Mouse (Mus musculus): ENCODE data around the gene Hif3a.

Hif3a gene

DNA sequence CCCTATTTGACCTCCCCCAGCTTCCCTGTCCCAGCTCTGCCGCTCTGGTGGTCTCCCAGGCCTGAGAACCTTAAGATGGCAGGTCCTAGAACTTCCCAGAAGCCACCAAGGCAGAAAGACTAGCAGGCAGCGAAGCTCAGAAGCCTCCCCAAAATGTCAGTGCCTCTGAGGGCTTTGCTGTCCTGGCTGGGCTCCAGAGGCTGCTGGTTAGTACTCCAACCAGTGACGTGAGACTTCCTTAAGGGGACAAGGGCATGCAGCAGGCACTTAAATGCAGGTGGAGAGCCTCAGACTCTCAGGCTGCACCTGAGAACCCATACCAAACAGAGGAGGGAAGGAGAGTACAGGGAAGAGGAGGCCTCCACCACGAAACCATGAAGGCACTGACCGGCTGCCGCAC, 38.1 kb downstream of the Hif3a start:
- no peak for DNase-seq

DNA sequence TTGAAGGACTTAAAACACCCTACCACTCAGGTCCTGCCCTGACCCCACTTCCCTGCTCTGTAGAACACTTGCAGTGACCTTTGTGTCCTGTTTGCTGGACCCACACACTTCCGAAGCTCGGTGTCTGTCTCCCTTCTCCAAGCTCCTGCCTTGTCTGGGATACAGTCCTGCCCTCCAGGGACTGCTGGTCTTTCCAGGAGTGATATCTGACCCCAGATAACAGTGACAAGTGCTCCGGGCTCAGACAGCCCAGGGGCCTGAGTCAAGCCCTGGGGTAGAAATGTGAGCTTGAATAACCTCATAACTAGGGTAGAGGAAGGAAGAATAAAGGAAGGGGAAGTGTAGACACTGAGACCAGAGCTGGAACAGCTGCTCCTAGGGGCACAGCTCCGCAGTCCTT, 38.5 kb downstream of the Hif3a start:
- no peak for DNase-seq

DNA sequence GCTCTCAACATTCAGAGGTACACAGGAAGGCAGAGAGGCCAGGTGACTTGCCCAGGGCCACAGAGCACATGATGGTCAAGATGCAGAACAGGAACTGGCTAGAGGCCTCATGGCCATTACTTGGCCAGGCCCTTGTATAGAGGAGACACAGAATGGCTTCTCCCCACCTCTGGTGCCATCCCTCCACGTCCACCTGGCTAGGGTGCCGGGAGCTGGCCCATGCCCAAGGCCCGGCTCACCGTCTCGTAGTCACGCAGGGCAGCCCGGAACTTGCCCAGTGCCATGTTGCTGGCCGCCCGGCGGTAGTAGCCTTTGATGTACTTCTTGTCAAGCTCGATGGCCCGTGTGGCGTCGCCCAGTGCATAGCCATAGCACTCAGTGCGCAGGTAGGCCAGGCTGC, 40.1 kb downstream of the Hif3a start:
- DNase-seq = no peak

DNA sequence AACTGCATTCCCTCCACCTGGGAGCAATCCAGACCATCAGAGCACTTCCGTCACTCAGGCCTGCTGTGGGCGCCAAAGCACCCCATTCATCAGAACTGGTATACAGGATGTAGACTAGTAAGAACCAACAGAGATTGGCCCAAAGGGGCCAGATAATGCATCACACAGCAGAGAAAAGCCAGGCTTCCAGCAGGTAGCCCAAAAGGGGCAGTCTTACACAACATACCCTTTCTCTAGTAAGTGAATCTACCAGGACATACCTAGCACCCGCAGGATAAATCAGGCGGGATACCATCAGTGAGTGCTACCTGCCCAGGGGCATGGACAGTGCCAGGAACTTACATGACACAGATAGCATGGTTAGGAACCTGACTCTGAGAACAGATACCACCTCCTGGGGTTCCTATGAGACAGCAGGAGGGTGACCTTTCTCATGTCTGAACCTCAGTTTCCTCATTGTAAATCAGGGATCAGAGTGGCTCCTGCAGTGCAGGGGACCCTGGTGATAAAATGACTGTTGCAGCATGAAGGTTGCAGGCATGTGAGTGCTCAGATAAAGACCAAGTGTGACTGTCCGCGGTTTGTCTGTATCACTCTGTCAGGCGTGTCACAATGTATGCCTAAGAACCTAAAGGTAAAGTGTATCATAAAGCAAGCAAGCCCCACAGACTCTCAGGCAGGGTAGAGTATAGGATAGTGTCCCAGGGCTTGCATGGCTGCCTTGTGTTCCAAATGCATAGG, 42.6 kb downstream of the Hif3a start:
- no peak for DNase-seq

DNA sequence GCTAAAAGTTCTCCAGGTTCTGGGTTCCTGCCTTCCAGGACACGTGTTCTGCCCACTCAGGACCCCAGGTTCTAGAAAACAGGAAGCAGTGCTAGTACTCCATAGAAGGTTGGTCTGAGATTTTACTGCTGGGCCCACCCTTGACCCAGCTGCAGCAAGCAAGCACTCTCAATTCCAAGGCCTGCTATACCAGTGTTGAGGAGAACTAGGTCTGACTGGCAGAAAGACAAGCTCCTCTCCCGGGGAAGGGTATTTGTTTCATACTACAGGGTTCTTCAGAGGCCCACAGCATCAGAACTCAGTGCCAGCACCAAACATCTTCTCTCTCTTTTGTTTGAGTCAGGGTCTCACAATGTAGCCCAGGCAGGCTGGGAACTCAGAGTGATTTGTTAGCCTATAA, 44.3 kb downstream of the Hif3a start:
- no peak for DNase-seq

DNA sequence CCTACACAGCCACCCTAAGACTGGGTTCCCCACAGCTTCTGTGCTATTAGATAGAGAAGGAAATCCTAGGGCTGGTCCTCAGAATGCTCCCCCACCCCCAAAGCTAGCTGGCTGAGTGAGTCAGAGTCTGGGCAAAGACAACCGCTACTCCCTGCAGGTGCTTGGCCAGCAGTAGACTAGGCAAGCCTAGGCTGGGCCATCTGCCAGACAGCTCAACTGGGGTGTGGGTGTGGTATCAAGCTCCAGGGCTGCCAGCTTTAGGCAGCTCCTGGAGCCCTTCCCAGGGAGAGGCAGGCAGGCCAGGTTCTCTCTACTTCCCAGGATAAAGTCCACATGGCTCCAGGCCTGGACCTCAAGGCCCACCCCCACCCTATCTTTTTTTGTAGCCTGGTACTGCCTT, 45.2 kb downstream of the Hif3a start:
- DNase-seq = no peak

DNA sequence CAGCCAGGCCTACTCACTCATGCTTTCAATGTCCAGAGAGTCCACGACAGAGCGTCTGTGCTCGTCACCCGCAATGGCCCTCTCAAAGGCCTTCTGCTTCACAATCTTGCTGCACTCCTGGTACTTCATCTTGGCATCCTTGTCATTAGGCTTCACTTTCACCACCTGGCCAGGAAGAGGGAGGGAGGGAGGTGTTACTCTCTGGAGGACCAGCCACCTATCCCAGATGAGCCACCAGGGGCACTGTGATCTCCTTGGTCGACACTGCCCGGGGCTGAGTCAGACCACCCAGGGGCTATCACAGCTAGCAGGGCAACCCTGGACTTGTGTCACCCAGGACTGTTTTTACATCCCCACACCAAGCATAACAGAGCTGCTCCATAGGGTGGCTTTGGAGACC, 46.8 kb downstream of the Hif3a start:
- no peak for DNase-seq

DNA sequence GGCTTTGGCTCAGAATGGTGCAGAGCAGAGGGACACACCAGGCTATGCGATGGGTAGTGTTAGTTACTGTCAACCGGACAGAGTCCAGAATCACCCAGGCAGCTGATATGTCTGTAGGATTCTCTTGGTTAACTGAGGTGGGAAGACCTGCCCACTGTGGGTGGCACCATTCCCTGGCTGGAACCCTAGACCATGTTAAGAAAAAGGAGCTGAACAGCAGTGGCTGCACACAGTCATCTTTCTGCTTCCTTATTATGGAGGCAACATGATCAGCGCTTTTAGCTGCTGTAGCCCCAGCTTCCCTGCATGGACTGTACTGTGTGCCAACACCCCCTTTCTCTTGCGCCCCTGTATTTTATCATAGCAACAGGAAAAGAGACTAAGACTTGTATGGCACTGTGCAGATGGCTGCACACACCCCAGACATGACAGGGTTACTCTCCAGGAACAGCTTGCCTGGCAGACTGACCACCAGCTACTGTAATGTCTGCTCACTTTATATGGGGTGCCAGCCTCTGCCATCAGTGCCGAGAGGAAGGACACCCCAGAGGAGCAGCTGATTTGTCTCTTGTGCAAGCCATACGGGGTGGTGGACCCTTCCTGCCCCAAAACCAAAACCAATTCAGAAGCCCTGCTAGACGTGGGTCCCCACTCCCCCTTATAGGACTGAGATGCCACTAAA, 50.2 kb downstream of the Hif3a start:
- DNase-seq = no peak

DNA sequence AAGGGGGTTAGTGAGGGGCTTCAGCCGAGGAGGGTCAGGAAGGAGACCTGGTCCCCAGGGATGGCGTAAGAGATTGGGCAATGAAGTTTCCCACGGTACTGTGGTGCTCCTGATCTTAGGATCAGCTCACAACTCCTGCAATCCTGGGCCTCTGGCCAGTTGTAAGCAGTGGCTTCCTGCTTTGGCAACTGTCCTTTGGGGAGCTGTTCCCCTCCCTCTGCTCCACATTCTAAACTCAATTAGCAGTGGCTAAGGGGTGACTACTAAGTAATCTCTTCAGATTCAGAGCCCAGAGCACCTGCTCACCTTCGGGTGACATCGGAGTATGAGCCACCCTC, 52.2 kb downstream of the Hif3a start:
- no peak for DNase-seq

DNA sequence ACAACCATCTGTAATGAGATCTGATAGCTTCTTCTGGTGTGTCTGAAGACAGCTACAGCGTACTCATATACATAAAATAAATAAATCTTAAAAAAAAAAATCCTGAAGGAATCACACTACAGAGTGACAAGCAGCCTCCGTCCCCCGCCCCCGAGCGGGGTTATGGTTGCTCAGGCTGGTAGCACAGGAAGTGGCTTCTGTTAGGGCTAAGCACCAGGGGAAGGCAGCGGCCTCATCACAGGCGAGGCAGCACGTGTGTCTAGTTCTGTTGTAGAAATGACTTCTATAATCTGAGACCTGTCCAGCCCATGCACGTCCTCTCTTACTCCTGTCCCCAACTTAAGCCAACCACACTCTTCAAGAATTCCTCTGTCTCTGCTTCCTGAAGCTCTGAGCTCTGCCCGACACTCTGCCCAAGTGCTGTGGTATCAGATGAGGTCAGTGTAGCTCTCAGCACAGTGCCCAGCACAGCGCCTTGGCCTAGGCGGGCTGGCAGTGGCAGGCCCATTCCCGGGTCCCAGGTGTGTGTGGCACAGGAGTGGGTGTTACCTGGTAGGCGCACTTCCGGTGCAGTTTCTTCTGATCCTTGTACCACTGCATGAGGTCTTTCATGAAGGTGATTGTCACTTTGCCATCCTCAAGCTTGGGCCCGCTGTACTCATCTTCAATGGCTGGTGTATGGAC, 52.8 kb downstream of the Hif3a start:
- DNase-seq = no peak

DNA sequence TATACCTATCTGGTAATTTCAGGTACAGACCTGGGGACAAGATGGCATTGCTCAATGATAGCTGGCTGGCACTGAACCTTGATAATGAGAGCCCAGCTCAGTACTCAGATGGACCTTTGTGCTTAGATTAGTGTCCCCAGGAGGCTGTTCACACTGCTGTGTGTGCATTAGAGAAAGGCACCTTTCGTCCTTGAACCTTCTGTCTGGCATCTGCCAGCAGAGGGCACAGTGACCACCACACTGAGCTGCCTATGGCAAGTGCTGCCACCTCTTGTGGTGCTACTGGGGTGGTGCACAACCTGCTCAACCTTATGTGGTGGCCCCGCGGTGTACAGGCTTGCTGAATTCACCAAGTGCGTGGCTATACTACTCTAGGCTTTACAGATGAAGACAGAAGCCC, 54.9 kb downstream of the Hif3a start:
- no peak for DNase-seq

DNA sequence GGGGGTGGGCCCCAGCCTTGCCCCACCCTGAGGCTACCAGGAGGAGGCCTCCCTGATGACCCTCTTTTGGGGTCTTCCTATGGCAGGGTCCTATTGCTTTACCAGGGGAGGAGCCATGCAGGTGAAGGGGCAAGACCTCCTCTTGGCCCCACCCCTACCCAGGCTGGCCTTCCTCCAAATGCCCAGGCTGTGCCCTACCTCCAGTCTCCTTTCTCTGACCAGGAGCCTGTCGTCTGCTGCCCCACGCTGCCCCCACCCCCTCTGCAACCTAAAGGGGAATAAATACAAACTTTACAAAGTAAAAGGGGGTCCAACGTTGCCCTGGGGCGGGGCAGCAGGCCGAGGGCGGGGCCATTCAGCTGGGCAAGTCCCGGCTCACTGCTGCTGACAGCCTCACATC, 57.5 kb downstream of the Hif3a start:
- no peak for DNase-seq

DNA sequence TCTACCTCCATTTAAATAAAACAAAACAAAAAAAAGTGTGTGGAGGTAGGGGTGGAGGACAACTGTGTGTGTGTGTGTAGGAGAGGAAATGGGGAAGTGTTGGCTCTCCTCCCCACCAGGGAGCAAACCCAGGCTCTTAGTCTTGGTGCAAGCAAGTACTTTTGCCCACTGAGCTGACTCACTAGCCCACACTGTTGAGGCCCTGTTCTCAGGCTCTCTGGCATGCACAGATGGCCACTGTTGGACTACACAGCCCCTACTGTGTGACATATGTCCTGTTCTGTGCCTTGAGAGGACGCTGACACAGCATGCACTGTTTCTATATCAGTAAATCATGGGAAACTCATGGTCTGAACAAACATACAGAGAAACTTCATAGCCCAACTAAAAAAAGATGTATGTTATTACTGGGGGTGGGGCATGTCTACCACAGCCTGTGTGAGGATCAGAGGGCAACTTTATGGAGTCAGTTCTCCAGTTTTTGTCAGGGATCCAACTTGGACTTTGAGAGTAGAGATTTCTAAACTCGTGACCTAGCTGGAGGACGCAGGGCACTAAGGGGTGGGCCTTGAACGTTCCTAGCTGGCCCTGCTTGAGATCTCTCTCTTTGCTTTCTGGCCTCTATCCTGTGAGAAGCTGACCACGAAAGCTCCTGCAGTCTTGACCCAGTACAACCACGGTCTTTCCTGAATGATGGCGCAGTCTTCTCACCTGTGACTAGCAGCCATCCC, 58.8 kb downstream of the Hif3a start:
- no peak for DNase-seq

DNA sequence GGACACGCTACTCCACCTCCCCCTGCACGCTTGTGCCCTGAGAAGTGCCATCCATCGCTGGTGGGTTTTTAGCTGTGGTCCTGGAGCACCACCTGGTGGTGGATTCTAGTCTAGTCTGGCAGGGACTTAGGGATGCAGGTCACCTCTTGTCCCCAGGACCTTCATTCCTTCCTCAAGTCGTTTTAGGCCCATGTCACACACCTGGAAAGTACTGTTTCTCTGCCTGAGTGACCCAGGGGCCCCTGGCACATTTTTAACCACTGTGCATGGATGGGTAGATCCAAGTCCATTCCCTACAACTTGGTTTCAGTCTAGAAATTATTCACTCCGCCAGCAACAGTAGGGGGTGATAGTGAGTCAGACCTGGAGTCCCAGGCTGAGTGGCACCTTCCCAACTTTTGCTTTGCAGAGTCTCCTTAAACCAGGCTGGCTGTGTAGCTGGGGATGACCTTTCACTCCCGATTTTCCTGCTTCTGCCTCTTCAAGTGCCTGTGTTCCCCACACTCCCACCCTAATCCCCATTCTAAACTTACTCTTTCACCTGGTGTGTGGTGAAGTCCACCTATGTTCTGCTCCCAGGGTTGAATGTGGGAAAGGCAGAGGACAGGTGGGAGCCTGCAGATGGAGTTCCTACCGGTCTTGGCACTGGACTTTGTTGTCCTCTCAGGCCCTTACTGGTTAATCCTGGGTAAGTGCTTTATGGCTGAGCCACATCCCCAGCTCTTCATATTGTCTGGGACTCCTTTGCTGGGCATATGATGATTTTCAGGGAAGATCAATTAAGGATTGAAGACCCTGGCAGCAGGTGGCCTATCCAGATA, 59.6 kb downstream of the Hif3a start:
- peak; percentile 87 for DNase-seq

DNA sequence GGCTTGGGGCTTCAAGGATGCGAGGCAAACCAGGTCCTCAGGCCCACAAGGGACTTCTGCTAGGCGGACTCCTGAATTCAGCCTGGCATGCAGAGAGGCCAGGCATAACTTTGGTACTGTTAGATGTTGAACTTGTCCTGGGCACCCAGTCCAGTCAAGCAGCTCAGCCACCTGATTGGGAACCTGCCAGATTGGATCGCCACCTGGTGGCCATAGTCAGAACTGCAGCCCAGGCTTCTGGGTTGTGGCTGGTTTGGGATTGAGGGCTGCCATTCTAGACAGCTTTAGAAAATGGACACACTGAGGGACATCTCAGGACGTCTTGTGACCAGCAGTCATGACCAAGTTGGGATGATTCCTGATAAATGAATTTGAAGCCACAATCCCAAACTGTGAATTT, 62.6 kb downstream of the Hif3a start:
- peak; percentile 85 for DNase-seq

DNA sequence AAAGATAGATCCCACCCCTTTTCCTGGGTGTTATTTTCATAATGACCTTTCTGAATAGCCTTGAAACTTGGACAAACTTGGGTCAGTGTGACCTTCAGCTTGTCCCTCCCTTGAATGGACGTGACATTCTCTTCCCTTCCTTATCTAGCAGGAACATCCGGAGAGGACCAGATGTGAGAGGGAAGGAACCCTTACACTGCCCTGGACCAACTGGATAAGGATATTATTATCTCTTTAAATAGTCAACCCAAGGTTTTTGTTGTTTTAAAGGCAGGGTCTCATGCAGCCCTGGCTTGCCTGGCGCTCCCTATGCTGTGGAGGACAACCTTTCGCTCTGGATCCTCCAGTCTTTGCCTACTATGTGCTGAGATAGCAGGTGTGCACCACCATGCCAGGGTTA, 63.0 kb downstream of the Hif3a start:
- DNase-seq = no peak

DNA sequence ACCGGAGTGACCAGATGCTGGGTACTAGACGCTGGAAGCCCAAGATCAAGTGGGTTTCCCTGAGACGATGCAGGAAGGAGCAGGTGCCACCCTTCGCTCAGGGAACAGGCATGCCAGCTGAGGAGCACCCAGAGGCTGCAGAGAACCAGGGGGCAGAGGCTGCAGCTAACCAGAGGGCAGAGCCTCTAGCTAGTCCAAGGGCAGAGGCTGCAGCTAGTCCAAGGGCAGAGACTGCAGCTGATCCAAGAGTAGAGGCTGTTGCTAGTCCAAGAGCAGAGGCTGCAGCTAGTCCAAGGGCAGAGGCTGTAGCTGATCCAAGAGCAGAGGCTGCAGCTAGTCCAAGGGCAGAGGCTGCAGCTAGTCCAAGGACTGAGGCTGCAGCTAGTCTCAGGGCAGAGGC, 66.9 kb downstream of the Hif3a start:
- no peak for DNase-seq

DNA sequence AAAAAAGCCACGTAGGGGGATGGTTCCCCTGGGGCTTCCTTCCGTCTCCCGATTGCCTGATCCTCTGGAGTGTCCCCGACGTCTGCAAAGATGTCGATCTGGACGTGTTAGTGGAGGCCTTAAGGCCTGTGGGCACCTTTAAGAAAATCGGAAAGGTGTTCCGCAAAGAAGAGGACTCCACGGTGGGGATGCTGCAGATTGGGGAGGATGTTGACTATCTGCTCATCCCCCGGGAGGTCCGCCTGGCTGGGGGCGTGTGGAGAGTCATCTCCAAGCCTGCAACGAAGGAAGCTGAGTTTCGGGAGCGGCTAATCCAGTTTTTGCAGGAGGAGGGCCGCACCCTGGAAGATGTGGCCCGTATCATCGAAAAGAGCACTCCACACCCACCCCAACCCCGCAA, 67.8 kb downstream of the Hif3a start:
- peak; percentile 44 for DNase-seq

DNA sequence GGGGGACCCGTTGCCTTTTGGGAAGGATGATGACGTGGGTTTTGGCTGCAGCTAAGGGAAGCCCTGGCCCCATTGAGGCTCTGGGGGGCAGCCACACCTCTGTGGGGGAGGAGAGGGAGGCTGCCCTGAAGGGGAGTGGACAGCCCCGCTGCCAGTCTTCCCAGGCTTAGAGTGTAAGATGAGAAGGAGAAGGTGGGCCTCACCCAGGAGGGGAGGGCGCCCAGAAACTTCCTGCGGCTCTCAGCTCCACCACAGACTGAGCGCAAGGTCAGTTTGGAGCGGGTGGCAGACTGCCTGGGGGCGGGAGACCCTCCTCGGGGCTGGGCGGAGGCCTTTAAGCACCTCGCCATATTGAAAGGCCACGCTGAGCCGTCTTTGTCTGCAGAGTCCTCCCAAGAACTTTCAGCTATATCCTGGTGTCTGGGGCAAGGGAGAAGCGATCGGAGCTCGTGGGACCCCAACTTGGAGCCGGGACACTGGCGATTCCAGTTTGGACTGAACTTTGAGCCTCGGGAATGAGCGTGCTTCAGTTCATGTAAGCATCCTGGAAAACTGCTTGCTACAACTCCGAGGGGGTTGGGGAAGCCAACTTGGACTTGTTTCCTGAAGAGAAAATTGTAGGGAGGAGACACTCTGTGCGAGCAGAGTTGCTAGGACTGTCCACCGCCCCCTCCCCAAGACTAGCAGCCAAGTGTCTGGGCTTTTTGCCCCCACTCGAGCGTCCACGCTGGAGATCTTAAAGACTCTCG, 68.4 kb downstream of the Hif3a start:
- peak; percentile 92 for DNase-seq

DNA sequence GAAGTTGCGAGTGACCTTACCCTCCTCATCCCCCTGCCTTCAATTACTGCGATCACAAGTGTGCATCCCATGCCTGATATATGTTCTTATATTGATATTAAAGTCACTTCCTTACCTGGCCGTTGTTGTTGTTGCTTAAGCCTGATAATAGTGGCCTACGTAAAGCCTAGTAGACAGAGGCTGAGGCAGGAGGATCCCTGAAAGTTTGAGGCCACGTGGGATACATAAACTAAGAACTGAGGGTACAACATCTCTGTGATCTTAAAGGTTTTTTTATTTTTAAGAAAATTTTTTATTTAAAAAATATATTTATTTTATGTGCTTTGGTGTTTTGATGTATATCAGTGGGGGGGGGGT, 69.8 kb downstream of the Hif3a start, which contains the start of gene Ccdc8:
Ccdc8 (plus strand) TSS at position 258 of the 357 bp plus-strand sequence.
- DNase-seq = no peak

DNA sequence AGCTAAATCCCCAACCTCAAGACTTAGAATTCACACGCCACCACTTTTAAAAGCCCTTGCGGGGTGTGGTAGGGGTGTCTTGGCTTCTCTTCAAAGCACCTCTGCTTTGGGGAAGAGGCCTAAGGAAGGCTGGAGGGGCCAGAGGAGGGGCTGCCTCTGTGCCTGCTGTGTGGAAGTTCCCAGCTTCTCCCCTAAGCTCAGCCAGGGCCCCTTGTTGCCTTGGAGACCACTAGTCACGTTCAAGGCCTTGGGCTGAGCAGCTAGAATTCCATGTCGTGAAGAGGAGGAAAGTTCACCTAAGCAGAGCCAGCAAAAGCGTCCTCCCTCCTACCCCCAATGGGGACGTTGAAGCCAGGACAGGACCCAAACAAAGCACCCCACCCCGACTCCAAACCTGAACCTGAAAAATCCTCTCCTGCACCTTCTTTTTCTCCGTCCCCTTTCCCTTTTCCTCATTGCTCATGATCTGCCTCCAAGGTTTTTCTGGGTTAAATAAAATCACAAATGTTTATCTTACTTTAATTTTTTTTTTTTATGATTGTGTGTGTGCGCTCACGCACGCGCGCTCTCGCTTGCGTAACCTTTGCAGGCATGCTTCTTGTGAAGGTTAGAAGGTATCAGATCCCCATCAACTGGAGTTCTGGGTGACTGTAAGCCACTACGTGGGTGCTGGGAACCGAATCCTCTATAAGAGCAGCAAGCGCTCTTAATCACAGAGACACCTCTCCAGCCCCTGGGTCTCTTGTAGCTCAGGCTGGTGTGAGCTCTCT, 70.4 kb downstream of the Hif3a start:
- peak; percentile 90 for DNase-seq

All from embryo, embryonic 11 days (tissue).